Mouse (Mus musculus): ENCODE measurements at regions not wholly inside any gene's neighbourhood (a gene's known extent, or its start where the extent isn't known, plus 50 kb on each side); places are given as distances from the start of the nearest gene placed in this dataset.

DNA sequence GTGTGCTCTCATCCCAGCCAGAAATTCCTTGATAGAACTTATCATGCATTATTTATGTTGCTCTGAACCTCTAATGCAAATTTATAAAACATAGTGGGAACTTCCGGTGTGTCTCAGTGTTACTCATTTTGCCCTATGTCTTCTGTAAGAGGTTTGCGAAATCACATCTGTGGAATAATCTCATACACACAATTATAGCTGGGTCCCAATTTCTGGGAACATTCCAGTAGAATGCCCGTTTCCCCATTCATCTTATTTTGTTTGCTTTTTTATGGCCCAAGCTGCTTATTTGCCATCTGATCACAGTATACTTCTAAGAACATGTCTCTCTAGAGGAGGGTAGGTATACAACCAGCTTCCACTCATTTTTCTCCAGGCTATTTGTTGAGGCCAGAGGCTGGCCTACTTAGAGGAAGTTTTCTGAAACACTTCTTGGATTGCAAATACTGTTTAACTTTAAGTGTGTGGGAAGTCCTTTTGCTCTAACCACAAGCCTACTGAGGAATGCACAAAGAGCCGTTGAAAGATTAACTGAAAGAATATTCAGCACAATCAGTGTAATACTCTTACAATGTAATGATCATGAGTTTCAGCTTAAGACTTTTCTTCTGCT is 474.1 kb upstream of the Slit2 start:
- DNase-seq (ENCODE audit: low read depth, low spot score) = no peak

DNA sequence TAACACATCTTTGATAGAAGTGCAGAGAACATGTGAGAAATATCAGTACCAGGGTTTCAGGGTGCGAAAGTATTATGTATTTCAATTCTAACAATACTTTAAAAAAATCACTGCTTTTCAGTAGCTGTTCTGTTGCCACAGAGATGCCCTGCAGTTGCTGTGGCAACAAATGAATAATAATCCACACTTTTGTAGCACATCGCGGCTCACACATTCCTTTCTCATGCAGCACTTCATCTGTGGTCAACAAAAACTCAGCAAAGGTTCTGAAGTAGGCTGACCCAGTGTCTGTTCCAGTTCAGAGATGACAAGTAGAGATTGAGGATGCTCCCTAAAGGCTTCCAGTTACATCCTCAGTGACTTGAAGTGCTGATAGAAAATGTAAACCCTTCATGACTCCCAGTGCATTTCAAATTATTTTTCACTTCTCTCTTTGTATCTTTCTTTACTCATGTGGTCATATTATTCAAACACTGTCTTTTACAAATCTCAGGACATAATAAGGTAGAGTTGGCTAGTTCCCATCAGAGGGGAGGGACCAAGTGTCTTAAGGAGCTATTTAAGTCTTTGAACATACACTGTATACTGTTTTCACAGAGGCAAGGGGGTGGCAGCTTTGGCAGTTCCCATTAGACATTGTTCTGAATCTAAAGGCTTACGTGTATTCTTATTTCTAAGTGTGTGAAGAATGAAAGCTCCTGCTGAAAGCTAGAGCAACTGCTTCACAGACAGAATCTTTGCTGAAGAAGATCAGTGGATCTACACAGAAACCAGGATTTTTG is 460.6 kb upstream of the Slit2 start:
- peak; percentile 22 for DNase-seq (ENCODE audit: low read depth, low spot score)

DNA sequence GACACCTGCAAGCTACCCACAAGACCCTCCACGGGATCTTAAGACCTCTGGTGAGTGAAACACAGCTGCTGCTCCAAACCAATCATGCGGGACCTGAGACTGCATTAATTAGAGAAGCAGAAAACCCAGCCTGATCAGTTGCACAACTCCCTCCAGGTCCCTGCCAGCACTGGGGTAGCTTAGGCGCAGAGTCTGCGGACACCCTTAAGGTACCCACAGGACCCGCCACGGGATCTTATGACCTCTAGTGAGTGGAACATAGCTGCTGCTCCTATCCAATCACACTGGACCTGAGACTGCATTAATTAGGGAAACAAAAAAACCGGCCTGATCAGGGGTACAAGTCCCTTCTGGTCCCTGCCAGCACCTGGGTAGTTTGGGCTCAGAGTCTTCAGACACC is 454.3 kb upstream of the Slit2 start:
- DNase-seq (ENCODE audit: low read depth, low spot score) = no peak

DNA sequence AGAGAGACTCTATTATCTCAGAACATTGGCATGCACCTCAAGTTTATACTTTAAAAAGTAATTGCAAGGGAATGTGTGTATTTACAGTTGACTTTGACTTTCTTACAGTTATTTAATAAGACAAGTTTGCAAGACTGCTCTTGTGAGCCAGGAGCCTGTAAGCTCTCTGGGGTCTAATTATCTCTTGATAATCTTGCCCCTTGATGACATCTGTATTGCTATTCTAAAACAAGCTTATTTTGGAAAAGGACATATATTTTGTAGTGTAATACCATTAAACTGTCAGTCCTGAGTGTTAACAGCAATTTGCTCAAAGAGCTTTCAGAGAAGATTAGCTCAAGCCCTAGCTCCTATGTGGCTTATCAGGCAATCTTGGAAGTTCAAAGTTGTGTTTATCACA is 445.4 kb upstream of the Slit2 start:
- no peak for DNase-seq (ENCODE audit: low read depth, low spot score)

DNA sequence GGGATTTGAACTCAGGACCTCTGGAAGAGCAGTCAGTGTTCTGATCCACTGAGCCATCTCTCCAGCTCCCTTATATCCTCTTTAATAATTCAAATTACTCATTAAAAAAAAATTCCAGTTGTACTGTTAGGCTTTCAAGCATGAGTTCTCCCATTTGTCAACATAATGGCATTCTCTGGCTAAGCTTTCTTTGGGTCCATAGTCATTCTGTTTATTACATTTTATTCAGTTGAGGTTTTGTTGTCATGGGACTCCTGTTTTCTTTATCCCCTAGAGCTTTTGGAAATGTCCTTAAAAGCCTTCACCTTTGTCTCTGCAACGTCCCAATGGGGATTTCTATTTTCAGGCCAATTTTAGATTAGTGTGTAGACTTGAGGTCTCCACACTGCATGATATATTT is 440.7 kb upstream of the Slit2 start:
- no peak for DNase-seq (ENCODE audit: low read depth, low spot score)

DNA sequence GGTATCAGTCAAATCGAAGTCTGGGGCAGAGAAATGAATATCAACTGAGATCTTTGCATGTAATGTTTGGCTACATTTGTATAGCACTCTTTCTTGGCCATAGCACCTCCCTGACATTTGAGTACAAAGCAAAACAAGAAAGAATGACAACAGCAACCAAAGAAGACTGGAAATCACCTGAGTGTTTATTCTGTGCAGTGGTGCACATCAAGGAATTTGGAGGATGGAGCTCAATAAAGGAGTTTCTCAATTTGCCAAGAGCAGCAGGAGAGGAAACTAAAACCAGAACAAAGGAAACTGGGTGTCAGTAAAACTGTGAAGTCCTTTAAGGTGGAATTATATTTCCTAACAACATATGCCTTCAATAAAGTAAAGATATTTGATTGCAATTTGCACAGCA is 426.2 kb upstream of the Slit2 start:
- DNase-seq (ENCODE audit: low read depth, low spot score) = no peak

DNA sequence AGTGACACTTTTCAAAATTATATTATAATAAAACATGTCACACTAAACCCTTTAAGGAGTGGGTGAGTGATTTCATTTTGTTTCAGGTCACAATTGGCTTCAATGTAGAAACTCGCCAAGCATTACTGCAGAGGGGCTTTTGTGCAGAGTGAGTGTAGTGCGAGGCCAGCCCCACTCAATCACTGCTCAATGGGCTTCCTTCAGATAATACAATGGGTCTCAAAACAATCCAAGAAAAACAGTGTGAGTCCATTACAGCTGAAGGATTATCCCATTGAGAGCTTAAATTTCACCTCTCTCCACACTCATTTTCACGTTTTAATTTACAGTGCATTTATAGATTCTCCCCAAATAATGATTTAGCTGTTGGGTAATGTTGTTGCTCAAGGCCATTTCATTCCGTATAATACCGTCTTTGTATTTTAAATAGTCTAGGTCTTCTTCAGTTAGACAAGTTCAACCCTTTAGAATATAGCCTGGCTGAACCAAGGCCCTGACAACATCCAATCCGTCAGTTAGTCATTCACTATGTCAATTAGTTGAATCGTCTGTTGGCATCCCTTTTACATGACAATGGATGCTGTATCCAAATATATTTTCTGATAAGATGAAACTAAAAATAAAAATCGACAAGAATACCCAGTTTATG is 425.7 kb upstream of the Slit2 start:
- no peak for DNase-seq (ENCODE audit: low read depth, low spot score)

Measured in brain, embryonic 18.5 days (tissue).